Mouse (Mus musculus) heart, embryonic 13.5 days (tissue): ENCODE measurements at regions not wholly inside any gene's neighbourhood (a gene's known extent, or its start where the extent isn't known, plus 50 kb on each side); places are given as distances from the start of the nearest gene placed in this dataset.

ENCODE experiments used
- ATAC-seq: fragments of 200-750 bp; cut with Nextera tagmentation; 2 replicates; pipeline ENCODE4 v1.8.0; 2017; ENCODE audit warnings: moderate TSS enrichment; ENCODE audit not compliant: insufficient number of reproducible peaks, low FRiP score, low TSS enrichment; ENCODE audit errors: extremely low read depth
- H3K27ac ChIP-seq: fragments of 300-500 bp; sonication (generic); replicated peaks from 2 replicates; pipeline ENCODE4 v1.5.1; 2015; ENCODE audit warnings: moderate library complexity, mild to moderate bottlenecking, inconsistent platforms
- H3K27me3 ChIP-seq: fragments of 300-500 bp; sonication (generic); replicated peaks from 2 replicates; pipeline ENCODE4 v1.6.1; 2015; ENCODE audit warnings: mild to moderate bottlenecking, inconsistent platforms
- H3K36me3 ChIP-seq: fragments of 300-500 bp; sonication (generic); 2 replicates; pipeline ENCODE4 v1.6.1; 2015; ENCODE audit warnings: mild to moderate bottlenecking, inconsistent platforms
- H3K4me1 ChIP-seq: fragments of 300-500 bp; sonication (generic); 2 replicates; pipeline ENCODE4 v1.6.1; 2015; ENCODE audit warnings: inconsistent platforms
- H3K4me2 ChIP-seq: fragments of 300-500 bp; sonication (generic); 2 replicates; pipeline ENCODE4 v1.6.1; 2015; ENCODE audit warnings: inconsistent platforms, mild to moderate bottlenecking, moderate library complexity
- H3K4me3 ChIP-seq: fragments of 300-500 bp; sonication (generic); 2 replicates; pipeline ENCODE4 v1.5.1; 2015; ENCODE audit warnings: moderate library complexity, mild to moderate bottlenecking, inconsistent platforms
- H3K9ac ChIP-seq: fragments of 300-500 bp; sonication (generic); 2 replicates; pipeline ENCODE4 v1.6.1; 2015; ENCODE audit warnings: inconsistent platforms, mild to moderate bottlenecking, moderate library complexity
- H3K9me3 ChIP-seq: fragments of 300-500 bp; sonication (generic); 2 replicates; pipeline ENCODE4 v1.6.1; 2016; ENCODE audit warnings: inconsistent platforms
- WGBS: fragments of 180-500 bp; shearing (Covaris S2); methylation state at CpG from one replicate; pipeline ENCODE4 v1.1.7; 2015; ENCODE audit warnings: mixed read lengths; 5-methylcytosine and 5-hydroxymethylcytosine counted together

GRCm38 (mm10) chr13:70210158-70210557 is 408.0 kb downstream of the Med10 start:
- Histone ChIP-seq H3K4me3 (no peak overlapping the region), H3K9me3 (no peaks in the 10 kb centered on the region), H3K4me1 (no peaks in the 10 kb centered on the region), H3K27ac (no peak overlapping the region), H3K27me3 (no peaks in the 10 kb centered on the region), H3K4me2 (no peak overlapping the region), H3K36me3 (no peaks in the 10 kb centered on the region), H3K9ac (no peak overlapping the region)
- ATAC-seq = no peak
- WGBS = 57% methylated on average over 3 of the region's 3 CpGs

GRCm38 (mm10) chr13:70213017-70213416 is 410.8 kb downstream of the Med10 start:
- Histone ChIP-seq H3K4me3 (no peak overlapping the region), H3K9ac (no peak overlapping the region), H3K27me3 (no peaks in the 10 kb centered on the region), H3K9me3 (no peaks in the 10 kb centered on the region), H3K36me3 (no peaks in the 10 kb centered on the region), H3K4me1 (no peaks in the 10 kb centered on the region), H3K4me2 (no peak overlapping the region), H3K27ac (no peak overlapping the region)
- ATAC-seq = no peak
- 71% methylated on average over 3 of the region's 3 CpGs for WGBS

- 80% methylated on average over 2 of the region's 2 CpGs for WGBS
These were observed 411.4 kb downstream of the Med10 start for GRCm38 (mm10) chr13:70213622-70214021.

GRCm38 (mm10) chr13:70214022-70214654 is 411.9 kb downstream of the Med10 start:
- no peak for ATAC-seq

More at GRCm38 (mm10) chr13:70213622-70214021, 411.4 kb downstream of the Med10 start:
- Histone ChIP-seq H3K4me1 (no peaks in the 10 kb centered on the region), H3K36me3 (no peaks in the 10 kb centered on the region), H3K4me2 (no peak overlapping the region), H3K27ac (no peak overlapping the region), H3K9me3 (no peaks in the 10 kb centered on the region), H3K9ac (no peak overlapping the region), H3K4me3 (no peak overlapping the region), H3K27me3 (no peaks in the 10 kb centered on the region)
- no peak for ATAC-seq

GRCm38 (mm10) chr13:70216134-70216533 is 413.9 kb downstream of the Med10 start:
- no peaks in the 10 kb centered on the region for H3K27me3 ChIP-seq
- ATAC-seq = no peak
- H3K36me3 ChIP-seq = no peaks in the 10 kb centered on the region
- H3K4me1 ChIP-seq = no peaks in the 10 kb centered on the region
- H3K4me3 ChIP-seq = no peak overlapping the region
- 75% methylated on average over 6 of the region's 6 CpGs for WGBS
- no peak overlapping the region for H3K27ac ChIP-seq
- H3K4me2 ChIP-seq = no peak overlapping the region
- no peaks in the 10 kb centered on the region for H3K9me3 ChIP-seq
- no peak overlapping the region for H3K9ac ChIP-seq

More at GRCm38 (mm10) chr13:70214022-70214654, 411.9 kb downstream of the Med10 start:
- H3K9ac ChIP-seq = no peak overlapping the region
- WGBS = 62% methylated on average over 10 of the region's 10 CpGs
- H3K4me3 ChIP-seq = no peak overlapping the region
- H3K36me3 ChIP-seq = no peaks in the 10 kb centered on the region
- no peaks in the 10 kb centered on the region for H3K4me1 ChIP-seq
- H3K9me3 ChIP-seq = no peaks in the 10 kb centered on the region
- no peak overlapping the region for H3K4me2 ChIP-seq
- H3K27me3 ChIP-seq = no peaks in the 10 kb centered on the region
- no peak overlapping the region for H3K27ac ChIP-seq

- no peaks in the 10 kb centered on the region for H3K27me3 ChIP-seq
- no peaks in the 10 kb centered on the region for H3K9me3 ChIP-seq
- no peak overlapping the region for H3K4me2 ChIP-seq
- no peak overlapping the region for H3K27ac ChIP-seq
- no peaks in the 10 kb centered on the region for H3K4me1 ChIP-seq
- no peak for ATAC-seq
- no peaks in the 10 kb centered on the region for H3K36me3 ChIP-seq
- WGBS = 72% methylated on average over 15 of the region's 15 CpGs
- H3K4me3 ChIP-seq = no peak overlapping the region
- no peak overlapping the region for H3K9ac ChIP-seq
These were observed 415.4 kb downstream of the Med10 start for GRCm38 (mm10) chr13:70217429-70218133.

GRCm38 (mm10) chr13:70223485-70223884 is 413.9 kb downstream of the Ice1 start:
- H3K4me3 ChIP-seq = no peak overlapping the region
- H3K4me2 ChIP-seq = no peak overlapping the region
- H3K9ac ChIP-seq = no peak overlapping the region
- no peak overlapping the region for H3K27ac ChIP-seq
- WGBS = 76% methylated on average over 5 of the region's 5 CpGs
- H3K27me3 ChIP-seq = no peaks in the 10 kb centered on the region
- ATAC-seq = no peak
- no peaks in the 10 kb centered on the region for H3K36me3 ChIP-seq
- H3K4me1 ChIP-seq = no peaks in the 10 kb centered on the region
- no peaks in the 10 kb centered on the region for H3K9me3 ChIP-seq

- H3K4me3 ChIP-seq = no peak overlapping the region
- no peak for ATAC-seq
- H3K27me3 ChIP-seq = 0 out of 2 replicates have a peak, but pooled peaks cover 2% of the 10 kb centered on the region
- H3K4me1 ChIP-seq = no peaks in the 10 kb centered on the region
- H3K27ac ChIP-seq = no peak overlapping the region
- WGBS = 49% methylated on average over 6 of the region's 6 CpGs
- H3K4me2 ChIP-seq = no peak overlapping the region
- no peak overlapping the region for H3K9ac ChIP-seq
- H3K9me3 ChIP-seq = no peaks in the 10 kb centered on the region
- H3K36me3 ChIP-seq = no peaks in the 10 kb centered on the region
These were observed 410.3 kb downstream of the Ice1 start for GRCm38 (mm10) chr13:70227167-70227566.

- H3K27ac ChIP-seq = no peak overlapping the region
- H3K9ac ChIP-seq = no peak overlapping the region
- H3K4me3 ChIP-seq = 0 out of 2 replicates have a peak overlapping the region, but pooled peaks have one; percentile 3
- H3K36me3 ChIP-seq = no peaks in the 10 kb centered on the region
- WGBS = 41% methylated on average over 22 of the region's 22 CpGs
- no peak for ATAC-seq
- H3K4me2 ChIP-seq = peak overlapping the region; percentile 44
- no peaks in the 10 kb centered on the region for H3K9me3 ChIP-seq
- H3K4me1 ChIP-seq = no peaks in the 10 kb centered on the region
- H3K27me3 ChIP-seq = 0 out of 2 replicates have a peak, but pooled peaks cover 6% of the 10 kb centered on the region
These were observed 403.3 kb downstream of the Ice1 start for GRCm38 (mm10) chr13:70233896-70234799.

GRCm38 (mm10) chr13:70243598-70244157 is 393.8 kb downstream of the Ice1 start:
- 83% methylated on average over 4 of the region's 4 CpGs for WGBS
- no peaks in the 10 kb centered on the region for H3K36me3 ChIP-seq
- H3K9ac ChIP-seq = no peak overlapping the region
- H3K9me3 ChIP-seq = no peaks in the 10 kb centered on the region
- no peak overlapping the region for H3K27ac ChIP-seq
- no peak overlapping the region for H3K4me3 ChIP-seq
- H3K4me2 ChIP-seq = no peak overlapping the region
- ATAC-seq = no peak
- no peaks in the 10 kb centered on the region for H3K27me3 ChIP-seq
- no peaks in the 10 kb centered on the region for H3K4me1 ChIP-seq

- no peak for ATAC-seq
- H3K4me2 ChIP-seq = no peak overlapping the region
- peaks cover 5% of the 10 kb centered on the region; the same call in 1 of the 2 replicates for H3K4me1 ChIP-seq
- H3K4me3 ChIP-seq = no peak overlapping the region
- no peaks in the 10 kb centered on the region for H3K9me3 ChIP-seq
- H3K9ac ChIP-seq = no peak overlapping the region
- H3K36me3 ChIP-seq = no peaks in the 10 kb centered on the region
- H3K27me3 ChIP-seq = no peaks in the 10 kb centered on the region
- H3K27ac ChIP-seq = no peak overlapping the region
- 57% methylated on average over 12 of the region's 12 CpGs for WGBS
These were observed 377.4 kb downstream of the Ice1 start for GRCm38 (mm10) chr13:70260003-70260496.
